Mouse (Mus musculus) G1E-ER4 (cell line): ENCODE data around the gene Gm10375. TPM values are rescaled to one million over a fixed set of nuclear protein-coding genes. Genes with fewer than 3 reads are reported as not detected.
"Not testable (repeated sequence)": the region's sequence is repeated elsewhere in the genome, so short reads cannot be mapped to it uniquely, and the experiment has no call there.

Experiments
- GATA1 ChIP-seq: IDR thresholded peaks from one replicate; pipeline ENCODE4 v1.8.0; 2012; ENCODE audit warnings: low read length, inconsistent platforms
- polyA plus RNA-seq: library from polyadenylated mRNA; stranded (reverse); fragments of >175 nt; gene quantifications from 2 replicates; pipeline ENCODE4 v1.2.3, GENCODE M21; 2012

Gene Gm10375
- not detected in 2 replicates for polyA plus RNA-seq

- not testable (repeated sequence) for TF ChIP-seq GATA1
Observed at GRCm38 (mm10) chr14:43607913-43608312, at the start of gene Gm10375. Gene Gm10375, minus strand, starts transcription at chr14:43608013.

- not testable (repeated sequence) for TF ChIP-seq GATA1
Observed at GRCm38 (mm10) chr14:43579046-43579445, 28.8 kb downstream of the Gm10375 start, which contains the start of gene Gm17654. Gene Gm17654, minus strand, starts transcription at chr14:43579146.

Other genes starting within 250 kb of the Gm10375 start
- not detected in 2 replicates for gene Gm8138, start 191.7 kb downstream of the Gm10375 start, polyA plus RNA-seq
- gene Gm5799, start 64.4 kb downstream of the Gm10375 start, polyA plus RNA-seq: not detected in 2 replicates
- not detected in 2 replicates for gene Gm17654, start 28.9 kb downstream of the Gm10375 start, polyA plus RNA-seq
- gene Gm8165, start 69.2 kb upstream of the Gm10375 start, polyA plus RNA-seq: not detected in 2 replicates
- gene Gm7324, start 89.8 kb upstream of the Gm10375 start, polyA plus RNA-seq: 2.1 and 10.4 TPM in 2 replicates
- gene Gm16506, start 119.5 kb upstream of the Gm10375 start, polyA plus RNA-seq: not detected in 2 replicates
- gene Gm6526, start 139.9 kb upstream of the Gm10375 start, polyA plus RNA-seq: 0.14 and 0.17 TPM in 2 replicates
- not detected in 2 replicates for gene Gm8180, start 176.7 kb upstream of the Gm10375 start, polyA plus RNA-seq